Mouse (Mus musculus) limb, embryonic 12.5 days (tissue): ENCODE results near the gene Lama1. TPM values are rescaled to one million over a fixed set of nuclear protein-coding genes. Genes with fewer than 3 reads are reported as not detected.
A peak's percentile ranks its signal among the peaks of the same experiment; 100 is the strongest.
"Not testable (repeated sequence)": the region's sequence is repeated elsewhere in the genome, so short reads cannot be mapped to it uniquely, and the experiment has no call there.

ENCODE experiments used
- ATAC-seq: fragments of 200-750 bp; cut with Nextera tagmentation; 2 replicates; pipeline ENCODE4 v1.8.0; 2017; ENCODE audit warnings: low read depth, moderate TSS enrichment; ENCODE audit not compliant: insufficient number of reproducible peaks, insufficient read depth, low FRiP score, low TSS enrichment
- H3K27ac ChIP-seq: fragments of 300-500 bp; sonication (generic); 2 replicates; pipeline ENCODE4 v1.5.1; 2016; ENCODE audit warnings: mild to moderate bottlenecking, moderate library complexity
- H3K27me3 ChIP-seq: fragments of 300-500 bp; sonication (generic); 2 replicates; pipeline ENCODE4 v1.6.1; 2016; ENCODE audit warnings: mild to moderate bottlenecking, moderate library complexity
- H3K36me3 ChIP-seq: fragments of 300-500 bp; sonication (generic); 2 replicates; pipeline ENCODE4 v1.6.1; 2016; ENCODE audit warnings: mild to moderate bottlenecking, moderate library complexity
- H3K4me1 ChIP-seq: fragments of 300-500 bp; sonication (generic); replicated peaks from 2 replicates; pipeline ENCODE4 v1.6.1; 2016
- H3K4me2 ChIP-seq: fragments of 300-500 bp; sonication (generic); 2 replicates; pipeline ENCODE4 v1.6.1; 2016; ENCODE audit warnings: mild to moderate bottlenecking, moderate library complexity
- H3K4me3 ChIP-seq: fragments of 300-500 bp; sonication (generic); replicated peaks from 2 replicates; pipeline ENCODE4 v1.5.1; 2016; ENCODE audit warnings: mild to moderate bottlenecking
- H3K9ac ChIP-seq: fragments of 300-500 bp; sonication (generic); replicated peaks from 2 replicates; pipeline ENCODE4 v1.6.1; 2016; ENCODE audit warnings: mild to moderate bottlenecking, moderate library complexity
- H3K9me3 ChIP-seq: fragments of 300-500 bp; sonication (generic); 2 replicates; pipeline ENCODE4 v1.6.1; 2016; ENCODE audit warnings: mild to moderate bottlenecking, moderate library complexity
- WGBS: fragments of 180-500 bp; shearing (Covaris S2); methylation state at CpG from one replicate; pipeline ENCODE4 v1.1.7; 2016; 5-methylcytosine and 5-hydroxymethylcytosine counted together
- polyA plus RNA-seq: library from polyadenylated mRNA; unstranded; fragments of >200 nt; fragmentation: Nextera tagmentation; extraction: Ambion mirVana; gene quantifications from 2 replicates; pipeline ENCODE4 v1.2.1, GENCODE M21; 2016

The Lama1 gene
- polyA plus RNA-seq, 1 experiment from 2014 or later = 2.4 TPM

DNA sequence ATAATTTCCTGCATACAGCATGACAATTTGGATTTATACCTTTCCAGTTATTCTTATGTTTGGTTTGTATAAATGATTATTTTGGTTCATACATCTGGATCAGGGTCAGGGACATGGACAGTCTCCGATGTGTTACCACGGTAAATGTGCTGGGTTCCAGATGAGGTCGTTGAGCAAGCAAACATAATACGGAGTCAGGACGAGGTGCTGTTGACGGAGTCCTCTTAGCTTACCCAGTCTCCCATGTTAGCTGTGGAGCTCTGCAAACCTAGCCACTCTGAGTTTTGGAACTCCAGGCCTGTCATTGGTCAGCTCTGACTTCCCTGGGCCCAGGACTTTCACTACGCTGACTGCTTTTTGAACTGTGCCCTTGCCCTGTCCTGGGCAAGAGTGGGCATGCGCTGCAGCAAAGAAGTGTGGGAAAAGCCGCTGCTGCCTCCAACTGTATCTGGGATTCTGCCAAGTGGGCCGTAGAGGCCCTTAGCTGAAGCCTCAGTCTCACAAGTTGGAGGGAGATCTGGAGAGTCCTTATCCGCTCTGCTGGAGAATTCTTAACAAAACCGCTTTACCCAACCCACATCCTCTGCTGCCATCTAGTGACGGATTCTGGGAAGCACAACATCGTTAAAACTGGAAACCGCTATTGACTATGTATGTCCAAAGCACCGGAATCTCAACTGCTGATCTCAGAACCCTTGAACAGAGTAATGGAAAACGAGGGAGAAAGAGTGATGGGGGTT, 140.5 kb downstream of the Lama1 start:
- WGBS = 68% methylated on average over 17 of the region's 17 CpGs
- ATAC-seq = 0 out of 2 replicates have a peak, but pooled peaks have one; percentile 42
- no peak overlapping the region for H3K9ac ChIP-seq

DNA sequence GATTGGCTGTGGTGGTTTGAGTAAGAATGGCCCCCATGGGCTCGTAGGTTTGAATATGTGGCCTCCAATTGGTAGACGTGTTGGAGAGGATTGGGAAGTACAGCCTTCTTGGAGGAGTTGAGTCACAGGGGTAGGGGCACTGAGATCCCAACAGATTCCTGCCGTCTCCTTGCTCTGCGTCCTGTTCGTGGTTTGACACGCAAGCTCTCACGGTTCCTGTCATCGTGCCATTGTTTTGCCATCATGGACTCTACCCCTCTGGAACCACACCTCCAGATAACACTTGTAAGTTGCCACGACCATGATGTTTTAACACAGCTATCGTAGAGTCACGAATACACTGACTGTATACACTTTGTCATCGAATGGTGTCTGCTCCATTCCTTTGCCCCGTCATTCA, 141.9 kb downstream of the Lama1 start:
- no peaks in the 10 kb centered on the region for H3K27me3 ChIP-seq
- H3K9me3 ChIP-seq = 0 out of 2 replicates have a peak, but pooled peaks cover 14% of the 10 kb centered on the region
- H3K9ac ChIP-seq = no peak overlapping the region
- 92% methylated on average over 13 of the region's 13 CpGs for WGBS
- H3K4me2 ChIP-seq = no peak overlapping the region
- H3K4me3 ChIP-seq = no peak overlapping the region
- no peaks in the 10 kb centered on the region for H3K4me1 ChIP-seq
- H3K36me3 ChIP-seq = peaks cover 22% of the 10 kb centered on the region
- no peak overlapping the region for H3K27ac ChIP-seq
- ATAC-seq = no peak

More for the DNA sequence above, 140.5 kb downstream of the Lama1 start:
- H3K36me3 ChIP-seq = peaks cover 10% of the 10 kb centered on the region
- no peaks in the 10 kb centered on the region for H3K27me3 ChIP-seq
- 0 out of 2 replicates have a peak, but pooled peaks cover 14% of the 10 kb centered on the region for H3K9me3 ChIP-seq
- no peak overlapping the region for H3K4me3 ChIP-seq
- no peaks in the 10 kb centered on the region for H3K4me1 ChIP-seq
- no peak overlapping the region for H3K4me2 ChIP-seq
- no peak overlapping the region for H3K27ac ChIP-seq

DNA sequence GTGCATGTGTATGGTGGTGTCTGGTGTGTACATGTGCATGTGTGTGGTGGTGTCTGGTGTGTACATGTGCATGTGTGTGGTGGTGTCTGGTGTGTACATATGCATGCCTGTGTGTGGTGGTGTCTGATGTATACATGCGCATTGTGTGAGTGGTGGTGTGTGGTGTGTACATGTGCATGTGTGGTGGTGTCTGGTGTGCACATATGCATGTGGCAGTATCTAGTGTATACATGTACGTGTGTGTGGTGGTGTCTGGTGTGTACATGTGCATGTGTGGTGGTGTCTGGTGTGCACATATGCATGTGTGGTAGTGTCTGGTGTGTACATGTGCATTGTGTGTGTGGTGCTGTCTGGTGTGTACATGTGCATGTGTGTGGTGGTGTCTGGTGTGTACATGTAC, 144.4 kb downstream of the Lama1 start:
- not testable (repeated sequence) for H3K4me3 ChIP-seq, H3K4me1 ChIP-seq, H3K4me2 ChIP-seq, H3K27ac ChIP-seq, H3K9me3 ChIP-seq, H3K9ac ChIP-seq, ATAC-seq, H3K27me3 ChIP-seq
- WGBS = 95% methylated on average over 2 of the region's 2 CpGs
- H3K36me3 ChIP-seq = peaks cover 42% of the 10 kb centered on the region

DNA sequence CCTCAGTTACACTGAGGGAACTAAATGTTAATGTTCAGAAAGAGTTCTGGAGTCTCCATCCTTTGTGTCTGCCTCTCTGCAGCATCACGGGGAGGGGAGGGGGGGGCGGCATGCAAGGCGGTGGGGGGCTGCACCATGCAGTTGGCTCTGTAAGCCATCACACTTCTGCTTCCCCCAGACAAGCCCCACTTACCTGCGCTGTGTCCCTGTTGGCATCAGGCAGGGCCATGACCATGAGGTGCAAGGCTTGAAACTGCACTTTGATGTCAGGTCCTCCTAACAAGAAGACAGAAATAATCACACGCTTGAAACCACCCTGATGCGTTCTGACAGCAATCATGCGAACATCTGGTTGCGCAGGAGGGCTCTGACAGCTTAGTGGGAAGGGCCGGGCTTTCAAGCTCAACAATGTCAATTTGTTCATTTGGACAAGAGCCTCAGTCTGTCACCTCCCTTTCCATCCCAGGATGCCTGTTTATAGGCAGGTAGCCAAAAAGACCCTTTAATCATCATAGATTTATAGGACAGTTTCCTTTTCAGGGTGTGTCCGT, 164.1 kb downstream of the Lama1 start:
- H3K9ac ChIP-seq = no peak overlapping the region
- H3K4me3 ChIP-seq = no peak overlapping the region
- no peak overlapping the region for H3K4me2 ChIP-seq
- H3K27ac ChIP-seq = peak overlapping the region; percentile 4; the same call in 1 of the 2 replicates
- peaks cover 80% of the 10 kb centered on the region for H3K36me3 ChIP-seq
- WGBS = 84% methylated on average over 10 of the region's 10 CpGs
- no peak for ATAC-seq
- H3K9me3 ChIP-seq = no peaks in the 10 kb centered on the region
- H3K4me1 ChIP-seq = peaks cover 20% of the 10 kb centered on the region
- no peaks in the 10 kb centered on the region for H3K27me3 ChIP-seq

DNA sequence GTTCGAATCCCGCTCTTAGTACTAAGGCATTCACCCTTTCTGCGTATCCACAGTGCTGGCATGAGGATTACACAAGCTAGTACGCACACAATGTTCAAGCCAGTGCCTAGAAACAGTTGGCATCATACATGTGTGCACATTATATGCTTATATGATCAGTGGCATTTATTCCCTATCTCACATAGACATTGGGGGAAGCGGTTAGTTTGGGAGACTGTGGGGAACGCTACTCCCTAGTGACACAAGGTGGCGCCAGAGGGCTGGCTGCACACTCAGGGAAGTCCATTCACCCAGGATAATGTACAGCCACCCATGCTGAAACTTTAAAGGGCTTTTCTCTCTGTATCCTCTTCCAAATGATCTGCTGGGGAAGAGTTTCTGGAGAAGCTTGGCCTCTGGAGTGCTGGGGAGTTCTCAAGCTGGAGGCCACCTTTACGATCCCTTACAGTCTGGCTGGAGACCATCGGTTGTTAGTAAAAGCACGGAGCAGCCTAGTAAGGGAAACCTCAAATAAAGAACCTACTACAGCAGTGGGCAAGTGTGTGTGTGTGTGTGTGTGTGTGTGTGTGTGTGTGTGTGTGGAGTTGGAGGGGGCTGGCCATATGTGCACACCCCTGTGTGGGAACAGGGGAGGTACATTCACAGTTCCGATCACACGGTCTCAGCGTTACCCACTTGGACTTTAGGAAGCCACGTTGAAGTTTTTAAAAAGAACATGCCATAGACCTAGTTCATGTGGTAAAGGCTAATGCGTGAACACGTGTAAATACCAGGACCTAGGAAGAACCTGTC, 164.9 kb downstream of the Lama1 start:
- H3K27ac ChIP-seq = no peak overlapping the region
- no peak overlapping the region for H3K4me3 ChIP-seq
- no peak for ATAC-seq
- peaks cover 76% of the 10 kb centered on the region for H3K36me3 ChIP-seq
- peaks cover 26% of the 10 kb centered on the region for H3K4me1 ChIP-seq
- no peaks in the 10 kb centered on the region for H3K27me3 ChIP-seq
- H3K9ac ChIP-seq = no peak overlapping the region
- no peaks in the 10 kb centered on the region for H3K9me3 ChIP-seq
- WGBS = 79% methylated on average over 16 of the region's 16 CpGs
- H3K4me2 ChIP-seq = no peak overlapping the region

DNA sequence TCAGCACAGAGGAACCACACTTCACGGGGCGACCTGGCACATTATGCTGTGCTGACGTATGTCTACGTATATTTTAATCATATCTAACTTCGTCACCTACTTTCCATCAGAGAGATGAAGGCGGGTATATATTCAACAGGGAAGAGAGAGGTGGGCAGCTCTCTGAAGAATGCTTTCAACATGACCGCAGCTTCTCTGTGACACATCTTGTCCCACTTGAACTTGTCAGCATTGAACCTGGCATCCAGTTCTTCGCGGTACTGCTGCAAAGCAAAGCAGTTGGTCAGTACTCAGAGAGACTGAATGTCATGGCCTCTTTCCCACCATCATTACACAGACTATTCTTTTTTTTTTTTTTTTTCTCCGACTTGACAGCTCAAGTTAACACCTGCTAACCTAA, 167.3 kb downstream of the Lama1 start:
- Histone ChIP-seq H3K4me1 (peaks cover 30% of the 10 kb centered on the region), H3K27ac (0 out of 2 replicates have a peak overlapping the region, but pooled peaks have one; percentile 56), H3K4me3 (no peak overlapping the region), H3K27me3 (no peaks in the 10 kb centered on the region), H3K9ac (no peak overlapping the region), H3K4me2 (no peak overlapping the region), H3K36me3 (peaks cover 72% of the 10 kb centered on the region), H3K9me3 (peaks cover 6% of the 10 kb centered on the region)
- WGBS = 87% methylated on average over 10 of the region's 10 CpGs
- ATAC-seq = no peak

DNA sequence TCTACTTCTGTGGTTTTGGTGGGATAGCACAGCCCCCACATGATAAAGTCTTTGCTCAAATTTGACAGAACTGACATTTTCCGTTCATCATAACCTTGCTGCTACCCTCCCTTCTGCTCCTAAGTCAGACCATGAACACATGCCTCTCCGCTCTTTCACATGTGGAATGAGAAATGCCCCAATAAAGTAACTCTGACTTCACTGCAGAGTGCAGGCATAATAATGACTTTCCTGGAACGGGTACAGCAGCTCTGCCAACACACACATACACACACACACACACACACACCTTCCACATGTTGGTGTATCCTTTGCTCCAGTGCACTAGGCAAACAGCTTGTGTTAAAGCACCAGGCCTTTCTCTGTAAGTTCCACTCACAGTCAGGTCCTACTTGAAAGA, 167.9 kb downstream of the Lama1 start:
- 45% methylated on average over 3 of the region's 3 CpGs for WGBS
- peaks cover 72% of the 10 kb centered on the region for H3K36me3 ChIP-seq
- H3K4me1 ChIP-seq = peaks cover 30% of the 10 kb centered on the region
- H3K4me3 ChIP-seq = no peak overlapping the region
- H3K4me2 ChIP-seq = no peak overlapping the region
- no peak for ATAC-seq
- H3K27me3 ChIP-seq = no peaks in the 10 kb centered on the region
- no peak overlapping the region for H3K9ac ChIP-seq
- peaks cover 6% of the 10 kb centered on the region for H3K9me3 ChIP-seq
- H3K27ac ChIP-seq = peak overlapping the region; percentile 92

DNA sequence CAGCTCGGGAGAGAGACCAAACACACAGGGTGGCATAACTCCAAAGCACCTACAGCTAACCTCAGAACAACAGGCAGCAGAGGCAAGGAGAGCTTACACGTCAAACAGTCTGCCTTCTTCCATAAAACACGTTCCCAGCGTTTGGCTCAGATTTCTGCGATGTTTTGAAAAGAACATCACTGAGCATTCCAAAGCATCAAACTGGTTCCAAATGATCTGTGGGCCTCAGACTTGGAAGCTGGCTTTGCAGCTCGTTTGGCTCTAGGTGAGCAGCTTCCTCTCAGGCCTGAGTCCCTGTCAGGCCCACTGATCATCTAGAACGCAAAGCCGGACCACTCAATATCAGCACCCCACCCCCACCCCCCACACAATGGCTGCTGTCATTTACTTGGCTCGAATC, 169.0 kb downstream of the Lama1 start:
- 32% methylated on average over 9 of the region's 9 CpGs for WGBS

DNA sequence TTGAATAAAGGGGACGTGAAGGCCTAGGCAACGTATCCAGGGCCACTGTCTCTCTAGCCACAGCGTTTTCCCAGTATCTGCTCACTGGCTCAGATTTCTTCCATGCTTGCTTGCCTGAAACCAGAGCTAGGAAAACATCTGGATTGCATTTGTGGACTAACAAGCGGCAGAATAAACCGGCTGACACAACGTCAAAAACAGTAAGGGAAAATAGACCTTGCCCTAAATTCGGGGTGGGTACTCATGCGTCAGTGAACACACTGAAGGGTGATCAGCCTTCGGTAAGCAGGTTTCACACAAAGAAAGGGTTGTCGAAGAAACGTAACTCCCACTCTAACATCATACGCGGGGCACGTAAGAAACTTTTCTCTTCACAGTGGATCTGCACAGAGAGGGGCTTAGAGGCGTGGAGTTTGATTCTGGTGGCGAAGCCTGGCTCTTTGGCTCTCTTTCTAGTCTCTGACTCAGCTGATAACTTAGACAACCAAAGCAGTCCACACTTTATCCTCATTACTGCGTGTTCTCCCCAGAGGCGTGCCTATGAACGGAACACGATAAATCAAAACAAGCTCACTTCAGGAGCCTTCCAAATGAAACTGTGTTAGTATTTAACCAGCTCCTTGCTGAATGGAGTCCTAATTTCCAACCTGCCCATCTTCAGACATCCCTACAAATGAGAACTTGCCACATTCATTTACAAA, 169.6 kb downstream of the Lama1 start:
- 21% methylated on average over 20 of the region's 20 CpGs for WGBS
- no peak overlapping the region; the same call in 1 of the 2 replicates for H3K9ac ChIP-seq
- no peak overlapping the region for H3K4me3 ChIP-seq

More for the DNA sequence above, 169.0 kb downstream of the Lama1 start:
- no peak overlapping the region for H3K4me3 ChIP-seq
- H3K9ac ChIP-seq = no peak overlapping the region
- H3K27ac ChIP-seq = peak overlapping the region; percentile 92
- H3K4me2 ChIP-seq = peak overlapping the region; percentile 35
- peaks cover 30% of the 10 kb centered on the region for H3K4me1 ChIP-seq
- no peak for ATAC-seq
- H3K36me3 ChIP-seq = peaks cover 69% of the 10 kb centered on the region
- peaks cover 6% of the 10 kb centered on the region for H3K9me3 ChIP-seq
- H3K27me3 ChIP-seq = no peaks in the 10 kb centered on the region

DNA sequence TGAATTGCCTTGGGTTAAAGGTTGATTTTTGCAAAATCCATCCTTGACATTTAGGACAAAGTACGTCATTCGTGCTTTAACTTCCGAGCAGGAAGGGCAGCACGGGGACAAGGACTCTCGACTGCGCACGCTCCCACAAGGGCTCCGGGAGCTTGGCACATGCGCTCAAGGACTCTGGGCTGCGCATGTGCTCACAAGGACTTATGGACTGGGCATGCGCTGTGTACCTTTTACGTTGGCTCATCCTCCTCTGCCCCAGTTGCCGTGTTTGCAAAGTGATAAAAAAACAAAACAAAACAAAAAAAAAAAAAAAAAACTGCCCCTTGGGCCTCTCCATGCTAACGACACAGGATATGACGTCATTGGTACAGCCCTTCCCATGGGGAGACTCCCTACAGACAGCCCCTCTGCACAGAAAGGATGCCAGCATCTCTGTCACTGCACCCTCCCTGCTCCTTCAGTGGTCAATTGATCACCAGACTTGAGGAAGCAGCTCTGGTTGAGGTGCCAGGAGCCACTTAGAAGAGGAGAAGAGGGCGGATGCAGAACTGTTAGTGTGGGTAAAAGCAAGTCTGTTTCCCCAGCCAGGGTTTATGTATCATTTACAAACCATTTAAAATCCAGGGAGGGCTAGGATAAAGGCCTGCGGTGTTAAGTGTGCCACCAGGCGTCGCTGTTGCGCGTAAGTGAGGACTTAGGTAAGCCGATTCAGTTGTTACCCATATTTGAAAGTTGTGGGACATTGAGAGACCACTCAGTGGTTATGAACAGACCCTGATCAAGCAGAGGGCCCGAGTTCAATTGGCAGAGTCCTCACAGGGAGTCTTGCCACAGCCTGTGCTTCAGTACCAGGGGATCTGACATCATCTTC, 172.9 kb downstream of the Lama1 start:
- H3K9ac ChIP-seq = no peak overlapping the region
- H3K36me3 ChIP-seq = peaks cover 73% of the 10 kb centered on the region
- no peak overlapping the region for H3K27ac ChIP-seq
- peak; percentile 9; the same call in 1 of the 2 replicates for ATAC-seq
- H3K9me3 ChIP-seq = peaks cover 6% of the 10 kb centered on the region
- no peaks in the 10 kb centered on the region for H3K27me3 ChIP-seq
- H3K4me2 ChIP-seq = no peak overlapping the region
- H3K4me3 ChIP-seq = no peak overlapping the region
- H3K4me1 ChIP-seq = peaks cover 22% of the 10 kb centered on the region
- 73% methylated on average over 23 of the region's 23 CpGs for WGBS

More for the DNA sequence above, 169.6 kb downstream of the Lama1 start:
- Histone ChIP-seq H3K4me1 (peaks cover 30% of the 10 kb centered on the region), H3K27me3 (no peaks in the 10 kb centered on the region), H3K36me3 (peaks cover 69% of the 10 kb centered on the region), H3K27ac (peak overlapping the region; percentile 92), H3K9me3 (peaks cover 6% of the 10 kb centered on the region), H3K4me2 (peak overlapping the region; percentile 35)
- peak; percentile 39 for ATAC-seq
